Mouse (Mus musculus) hindbrain, embryonic 14.5 days (tissue): ENCODE measurements around the gene Chac1. TPM values are rescaled to one million over a fixed set of nuclear protein-coding genes. Genes with fewer than 3 reads are reported as not detected.
A peak's percentile ranks its signal among the peaks of the same experiment; 100 is the strongest.

Experiments used
- ATAC-seq: fragments of 200-750 bp; cut with Nextera tagmentation; 2 replicates; pipeline ENCODE4 v1.8.0; 2017; ENCODE audit warnings: moderate number of reproducible peaks, mild to moderate bottlenecking, moderate TSS enrichment, moderate library complexity; ENCODE audit not compliant: low FRiP score
- DNase-seq: peaks from one replicate; pipeline ENCODE4 v3.0.0-alpha.2; 2015; ENCODE audit warnings: low spot score
- H3K27ac ChIP-seq: fragments of 300-500 bp; sonication (generic); 2 replicates; pipeline ENCODE4 v1.5.1; 2014; ENCODE audit warnings: mild to moderate bottlenecking, moderate library complexity
- H3K27me3 ChIP-seq: fragments of 300-500 bp; sonication (generic); 2 replicates; pipeline ENCODE4 v1.6.1; 2014; ENCODE audit warnings: mild to moderate bottlenecking, low read length, mixed read lengths; ENCODE audit not compliant: control insufficient read depth, insufficient read depth
- H3K36me3 ChIP-seq: fragments of 300-500 bp; sonication (generic); replicated peaks from 2 replicates; pipeline ENCODE4 v1.6.1; 2014; ENCODE audit not compliant: control insufficient read depth, insufficient read depth
- H3K4me1 ChIP-seq: fragments of 300-500 bp; sonication (generic); replicated peaks from 2 replicates; pipeline ENCODE4 v1.6.1; 2014; ENCODE audit warnings: antibody characterized with exemption, low read length, mixed read lengths; ENCODE audit not compliant: control insufficient read depth, insufficient read depth
- H3K4me2 ChIP-seq: fragments of 300-500 bp; sonication (generic); replicated peaks from 2 replicates; pipeline ENCODE4 v1.6.1; 2014; ENCODE audit warnings: mild to moderate bottlenecking, moderate library complexity
- H3K4me3 ChIP-seq: fragments of 300-500 bp; sonication (generic); replicated peaks from 2 replicates; pipeline ENCODE4 v1.5.1; 2014; ENCODE audit warnings: mild to moderate bottlenecking, low read length
- H3K9ac ChIP-seq: fragments of 300-500 bp; sonication (generic); 2 replicates; pipeline ENCODE4 v1.6.1; 2014
- H3K9me3 ChIP-seq: fragments of 300-500 bp; sonication (generic); 2 replicates; pipeline ENCODE4 v1.6.1; 2016; ENCODE audit warnings: low read length; ENCODE audit not compliant: control insufficient read depth
- WGBS: fragments of 180-500 bp; shearing (Covaris S2); extraction: QIAGEN DNeasy Blood & Tissue Kit; methylation state at CpG from one replicate; pipeline ENCODE4 v1.1.7; 2014; 5-methylcytosine and 5-hydroxymethylcytosine counted together
- polyA plus RNA-seq: library from polyadenylated mRNA; unstranded; fragments of >200 nt; fragmentation: Nextera tagmentation; extraction: Ambion mirVana; gene quantifications from 2 replicates; pipeline ENCODE4 v1.2.1, GENCODE M21; 2014

The Chac1 gene
- polyA plus RNA-seq, 1 experiment from 2014 or later: 8.8 TPM

DNA sequence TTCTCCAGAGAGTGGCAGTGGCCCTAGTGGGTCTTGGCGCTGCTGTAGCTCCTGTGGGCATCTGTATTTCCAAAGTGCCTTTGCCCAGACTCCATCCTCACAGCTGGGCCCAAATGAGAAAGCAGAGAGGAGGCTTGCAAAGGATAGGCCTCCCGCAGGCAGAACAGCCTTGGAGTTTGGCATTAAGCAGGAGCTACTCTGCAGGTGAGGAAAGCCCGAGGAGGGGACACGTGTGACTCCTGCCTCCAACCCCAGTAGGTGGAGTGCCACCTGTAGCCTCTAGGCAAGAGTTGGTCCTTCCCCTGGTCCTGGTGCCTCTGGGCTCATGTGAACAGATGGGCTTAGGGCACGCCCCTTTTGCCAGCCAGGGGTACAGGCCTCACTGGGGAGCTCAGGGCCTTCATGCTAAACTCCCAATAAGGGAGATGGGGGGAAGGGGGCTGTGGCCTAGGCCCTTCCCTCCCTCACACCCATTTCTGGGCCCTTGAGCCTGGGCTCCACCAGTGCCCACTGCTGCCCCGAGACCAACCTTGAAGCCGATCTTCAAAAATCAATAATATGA, 16.0 kb upstream of the Chac1 start:
- DNase-seq (no peak), ATAC-seq (no peak)
- Histone ChIP-seq H3K4me3 (no peak overlapping the region), H3K4me2 (no peak overlapping the region), H3K27ac (no peak overlapping the region), H3K9me3 (no peaks in the 10 kb centered on the region), H3K9ac (no peak overlapping the region), H3K27me3 (peaks cover 27% of the 10 kb centered on the region), H3K36me3 (no peaks in the 10 kb centered on the region), H3K4me1 (peaks cover 8% of the 10 kb centered on the region)
- WGBS: 76% methylated on average over 7 of the region's 7 CpGs

- H3K9me3 ChIP-seq: no peaks in the 10 kb centered on the region
- no peak overlapping the region for H3K4me3 ChIP-seq
- H3K9ac ChIP-seq: no peak overlapping the region
- peaks cover 23% of the 10 kb centered on the region for H3K27me3 ChIP-seq
- WGBS: 78% methylated on average over 1 of the region's 1 CpGs
- no peak overlapping the region for H3K27ac ChIP-seq
- peaks cover 8% of the 10 kb centered on the region for H3K4me1 ChIP-seq
- H3K4me2 ChIP-seq: no peak overlapping the region
- H3K36me3 ChIP-seq: no peaks in the 10 kb centered on the region
- ATAC-seq (no peak), DNase-seq (no peak)
Observed at GRCm38 (mm10) chr2:119335535-119335934, 15.5 kb upstream of the Chac1 start.

GRCm38 (mm10) chr2:119336002-119336401, 15.0 kb upstream of the Chac1 start:
- Histone ChIP-seq H3K27me3 (peaks cover 18% of the 10 kb centered on the region), H3K9me3 (no peaks in the 10 kb centered on the region), H3K4me3 (no peak overlapping the region), H3K27ac (no peak overlapping the region), H3K4me2 (no peak overlapping the region), H3K9ac (no peak overlapping the region), H3K36me3 (no peaks in the 10 kb centered on the region), H3K4me1 (peaks cover 8% of the 10 kb centered on the region)
- no peak for DNase-seq
- 78% methylated on average over 2 of the region's 2 CpGs for WGBS
- ATAC-seq: no peak

DNA sequence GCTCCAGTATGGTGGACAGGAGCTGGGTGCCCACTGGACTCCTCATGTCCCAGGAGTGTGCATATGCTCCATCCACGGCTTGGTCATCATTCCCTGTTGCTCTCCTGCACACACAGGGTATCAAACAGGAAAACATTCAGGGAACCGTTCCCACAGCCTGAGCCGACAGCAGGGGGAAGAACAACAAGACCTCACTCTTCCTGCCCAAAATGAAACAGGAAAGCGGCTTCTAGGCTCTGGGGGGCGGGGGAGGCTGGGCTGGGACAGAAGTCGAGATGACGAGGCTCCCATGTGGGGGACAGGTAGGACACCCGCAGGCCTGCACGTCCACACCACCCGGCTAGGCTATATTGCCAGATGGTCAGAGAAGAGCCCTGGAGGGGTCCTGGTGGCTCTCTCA, 14.6 kb upstream of the Chac1 start:
- peaks cover 8% of the 10 kb centered on the region for H3K4me1 ChIP-seq
- H3K27me3 ChIP-seq: peaks cover 13% of the 10 kb centered on the region
- no peaks in the 10 kb centered on the region for H3K9me3 ChIP-seq
- H3K27ac ChIP-seq: 0 out of 2 replicates have a peak overlapping the region, but pooled peaks have one; percentile 7
- no peak for DNase-seq
- H3K36me3 ChIP-seq: no peaks in the 10 kb centered on the region
- no peak overlapping the region for H3K9ac ChIP-seq
- WGBS: 69% methylated on average over 10 of the region's 10 CpGs
- no peak overlapping the region for H3K4me2 ChIP-seq
- ATAC-seq: no peak
- H3K4me3 ChIP-seq: no peak overlapping the region

GRCm38 (mm10) chr2:119337425-119338265, 13.4 kb upstream of the Chac1 start:
- Histone ChIP-seq H3K4me1 (peaks cover 8% of the 10 kb centered on the region), H3K27me3 (0 out of 2 replicates have a peak, but pooled peaks cover 1% of the 10 kb centered on the region), H3K9ac (peak overlapping the region; percentile 86), H3K4me2 (peak overlapping the region; percentile 91), H3K9me3 (no peaks in the 10 kb centered on the region), H3K36me3 (no peaks in the 10 kb centered on the region), H3K4me3 (peak overlapping the region; percentile 61), H3K27ac (peak overlapping the region; percentile 78)
- 7% methylated on average over 57 of the region's 60 CpGs for WGBS
- DNase-seq (peak; percentile 81), ATAC-seq (peak; percentile 76)

- H3K9me3 ChIP-seq: no peaks in the 10 kb centered on the region
- no peak for DNase-seq
- H3K9ac ChIP-seq: no peak overlapping the region
- no peak overlapping the region for H3K27ac ChIP-seq
- H3K36me3 ChIP-seq: no peaks in the 10 kb centered on the region
- no peaks in the 10 kb centered on the region for H3K4me1 ChIP-seq
- no peak for ATAC-seq
- no peak overlapping the region for H3K4me2 ChIP-seq
- WGBS: 54% methylated on average over 6 of the region's 6 CpGs
- H3K4me3 ChIP-seq: no peak overlapping the region
- H3K27me3 ChIP-seq: no peaks in the 10 kb centered on the region; the same call in 1 of the 2 replicates
Observed at GRCm38 (mm10) chr2:119344537-119345138, 6.4 kb upstream of the Chac1 start.

GRCm38 (mm10) chr2:119353707-119354106, 2.7 kb downstream of the Chac1 start:
- DNase-seq: no peak
- H3K4me2 ChIP-seq: no peak overlapping the region
- peaks cover 4% of the 10 kb centered on the region for H3K4me1 ChIP-seq
- H3K27ac ChIP-seq: no peak overlapping the region
- no peaks in the 10 kb centered on the region for H3K9me3 ChIP-seq
- no peak for ATAC-seq
- H3K4me3 ChIP-seq: no peak overlapping the region
- no peak overlapping the region for H3K9ac ChIP-seq
- peaks cover 4% of the 10 kb centered on the region; the same call in 1 of the 2 replicates for H3K27me3 ChIP-seq
- whole genome bisulfite sequencing: 92% methylated on average over 8 of the region's 8 CpGs
- H3K36me3 ChIP-seq: peaks cover 5% of the 10 kb centered on the region; the same call in 1 of the 2 replicates

- peaks cover 5% of the 10 kb centered on the region; the same call in 1 of the 2 replicates for H3K36me3 ChIP-seq
- 0 out of 2 replicates have a peak, but pooled peaks cover 4% of the 10 kb centered on the region for H3K27me3 ChIP-seq
- WGBS: 82% methylated on average over 3 of the region's 3 CpGs
- H3K4me2 ChIP-seq: no peak overlapping the region
- no peaks in the 10 kb centered on the region for H3K9me3 ChIP-seq
- no peak overlapping the region for H3K9ac ChIP-seq
- ATAC-seq (no peak), DNase-seq (no peak)
- peaks cover 4% of the 10 kb centered on the region for H3K4me1 ChIP-seq
- no peak overlapping the region for H3K27ac ChIP-seq
- no peak overlapping the region for H3K4me3 ChIP-seq
Observed at GRCm38 (mm10) chr2:119355089-119355488, 4.1 kb downstream of the Chac1 start.

GRCm38 (mm10) chr2:119355651-119356050, 4.6 kb downstream of the Chac1 start:
- H3K36me3 ChIP-seq: peaks cover 5% of the 10 kb centered on the region; the same call in 1 of the 2 replicates
- DNase-seq (no peak), ATAC-seq (no peak)
- H3K4me1 ChIP-seq: peaks cover under 1% of the 10 kb centered on the region; the same call in 1 of the 2 replicates
- H3K9me3 ChIP-seq: peaks cover 4% of the 10 kb centered on the region; the same call in 1 of the 2 replicates
- H3K27ac ChIP-seq: no peak overlapping the region
- no peak overlapping the region for H3K9ac ChIP-seq
- 30% methylated on average over 7 of the region's 7 CpGs for WGBS
- H3K27me3 ChIP-seq: 0 out of 2 replicates have a peak, but pooled peaks cover 4% of the 10 kb centered on the region
- H3K4me3 ChIP-seq: no peak overlapping the region
- no peak overlapping the region for H3K4me2 ChIP-seq
